Mouse (Mus musculus) liver, postnatal 0 days (tissue): ENCODE data around the gene Gabrb3. TPM values are rescaled to one million over a fixed set of nuclear protein-coding genes. Genes with fewer than 3 reads are reported as not detected.

ENCODE experiments used
- ATAC-seq: fragments of 200-750 bp; cut with Nextera tagmentation; 2 replicates; pipeline ENCODE4 v1.8.0; 2017; ENCODE audit warnings: mild to moderate bottlenecking, moderate library complexity
- DNase-seq: peaks from one replicate; pipeline ENCODE4 v3.0.0-alpha.2; 2016
- H3K27ac ChIP-seq: fragments of 300-500 bp; sonication (generic); 2 replicates; pipeline ENCODE4 v1.5.1; 2014; ENCODE audit warnings: antibody characterized with exemption, moderate library complexity, mild to moderate bottlenecking, low read depth
- H3K27me3 ChIP-seq: fragments of 300-500 bp; sonication (generic); 2 replicates; pipeline ENCODE4 v1.6.1; 2014; ENCODE audit warnings: low read length, control low read depth, mixed read lengths; ENCODE audit not compliant: insufficient read depth
- H3K36me3 ChIP-seq: fragments of 300-500 bp; sonication (generic); replicated peaks from 2 replicates; pipeline ENCODE4 v1.6.1; 2014; ENCODE audit warnings: mild to moderate bottlenecking, control low read depth, low read length, moderate library complexity, mixed read lengths; ENCODE audit not compliant: insufficient read depth
- H3K4me1 ChIP-seq: fragments of 300-500 bp; sonication (generic); 2 replicates; pipeline ENCODE4 v1.6.1; 2014; ENCODE audit warnings: antibody characterized with exemption, mild to moderate bottlenecking, control low read depth; ENCODE audit not compliant: insufficient read depth
- H3K4me2 ChIP-seq: fragments of 300-500 bp; sonication (generic); 2 replicates; pipeline ENCODE4 v1.6.1; 2014; ENCODE audit warnings: low read depth, mild to moderate bottlenecking, low read length, moderate library complexity, mixed read lengths
- H3K4me3 ChIP-seq: fragments of 300-500 bp; sonication (generic); 2 replicates; pipeline ENCODE4 v1.5.1; 2014; ENCODE audit warnings: low read depth, low read length
- H3K9ac ChIP-seq: fragments of 300-500 bp; sonication (generic); replicated peaks from 2 replicates; pipeline ENCODE4 v1.6.1; 2014; ENCODE audit warnings: mild to moderate bottlenecking, moderate library complexity
- H3K9me3 ChIP-seq: fragments of 300-500 bp; sonication (generic); 2 replicates; pipeline ENCODE4 v1.6.1; 2016; ENCODE audit warnings: mild to moderate bottlenecking, control low read depth, low read length, mixed read lengths
- CTCF ChIP-seq: sonication (generic); IDR thresholded peaks from 2 replicates; pipeline ENCODE4 v1.5.1; 2016; ENCODE audit warnings: antibody characterized with exemption, low read depth
- EP300 ChIP-seq: IDR thresholded peaks from 2 replicates; pipeline ENCODE4 v1.6.1; 2016; ENCODE audit warnings: antibody characterized with exemption, low read depth, mild to moderate bottlenecking
- WGBS: fragments of 180-500 bp; shearing (Covaris S2); extraction: QIAGEN DNeasy Blood & Tissue Kit; methylation state at CpG from one replicate; pipeline ENCODE4 v1.1.7; 2014; ENCODE audit not compliant: insufficient replicate concordance; 5-methylcytosine and 5-hydroxymethylcytosine counted together
- polyA plus RNA-seq: library from polyadenylated mRNA; unstranded; fragments of >200 nt; fragmentation: Nextera tagmentation; extraction: Ambion mirVana; gene quantifications from 2 replicates; pipeline ENCODE4 v1.2.1, GENCODE M21; 2015

The Gabrb3 gene
- polyA plus RNA-seq, 1 experiment from 2014 or later: not detected

DNA sequence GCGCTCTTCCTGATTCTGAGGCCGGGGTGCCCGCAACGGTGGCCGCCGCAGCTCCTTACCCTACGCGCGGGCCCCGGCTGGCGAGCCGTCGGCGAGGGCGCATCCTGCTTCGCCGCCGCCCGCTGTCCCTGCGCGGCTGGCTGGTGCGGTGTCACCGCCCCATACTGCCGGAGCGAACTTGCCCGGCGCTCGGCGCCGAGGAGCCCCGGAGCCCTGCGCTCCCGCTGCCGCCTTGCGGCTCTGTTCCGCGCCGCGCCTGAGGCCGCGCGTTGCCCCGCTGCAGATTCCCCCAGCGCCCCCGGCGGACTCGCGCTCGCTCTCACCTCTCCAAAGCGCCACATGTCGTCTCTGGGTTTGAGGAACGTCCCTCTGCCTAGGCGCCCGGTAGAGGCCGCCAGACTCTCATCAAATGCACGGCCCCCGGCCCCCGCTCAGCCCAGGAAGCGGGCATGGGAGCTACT lies 90.2 kb downstream of the Gabrb3 start, which contains the start of gene Gabra5:
Gene Gabra5, minus strand, starts transcription at position 379 of the 461 bp plus-strand sequence.
- TF ChIP-seq CTCF (no peak), EP300 (no peak)
- Histone ChIP-seq H3K4me2 (no peak within 1 kb of the TSS), H3K9me3 (no peaks in the 10 kb centered on the region), H3K4me3 (no peak within 1 kb of the TSS), H3K4me1 (no peaks in the 10 kb centered on the region), H3K27ac (no peak within 1 kb of the TSS), H3K9ac (no peak within 1 kb of the TSS), H3K36me3 (no peaks in the 10 kb centered on the region), H3K27me3 (peaks cover 22% of the 10 kb centered on the region)
- ATAC-seq: no peak
- no peak for DNase-seq
- under 1% methylated on average over 43 of the region's 59 CpGs for WGBS

DNA sequence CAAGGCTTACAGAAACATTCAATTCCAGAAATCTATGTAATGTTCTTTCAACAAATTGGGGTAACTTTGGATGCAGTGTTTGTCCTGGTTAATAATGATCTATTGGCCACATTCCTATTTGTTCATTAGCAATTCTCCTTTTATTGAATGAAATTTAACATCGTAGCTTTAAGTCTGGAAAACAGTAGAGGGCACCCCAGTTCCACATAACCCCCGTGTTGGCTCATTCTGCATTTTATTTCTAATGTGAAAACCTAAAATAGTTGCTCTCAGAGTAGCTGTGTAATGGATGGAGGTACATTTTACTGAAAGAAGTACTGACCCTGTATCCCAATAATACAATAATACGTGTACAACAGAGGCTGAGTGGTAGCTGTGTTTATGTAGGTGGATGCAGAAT lies 93.5 kb downstream of the Gabrb3 start:
- Histone ChIP-seq H3K4me2 (no peak overlapping the region), H3K9me3 (no peaks in the 10 kb centered on the region), H3K27ac (no peak overlapping the region), H3K4me1 (no peaks in the 10 kb centered on the region), H3K36me3 (no peaks in the 10 kb centered on the region), H3K27me3 (peaks cover 22% of the 10 kb centered on the region), H3K9ac (no peak overlapping the region), H3K4me3 (no peak overlapping the region)
- DNase-seq (no peak), ATAC-seq (no peak)
- no peak for TF ChIP-seq EP300
- TF ChIP-seq CTCF: no peak
- WGBS: 31% methylated on average over 3 of the region's 3 CpGs

DNA sequence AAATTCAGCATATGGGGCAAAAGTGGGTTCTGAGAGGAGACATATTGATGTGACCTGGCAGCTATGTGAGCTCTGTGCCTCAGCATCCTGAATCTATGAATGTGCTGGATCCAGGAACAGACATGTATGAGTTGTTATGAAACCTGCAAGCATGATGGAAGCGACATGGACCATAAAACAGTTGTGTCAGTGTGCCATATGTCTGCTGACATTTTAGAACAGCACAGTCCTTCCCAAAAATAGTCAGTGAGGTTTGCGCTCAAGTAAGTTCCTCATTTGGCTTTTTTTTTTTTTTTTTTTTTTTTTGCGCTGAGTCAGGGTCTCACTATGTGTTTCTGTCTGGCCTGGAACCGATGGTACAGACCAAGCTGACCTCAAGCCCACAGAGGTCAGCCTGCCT lies 110.0 kb downstream of the Gabrb3 start:
- WGBS: 38% methylated on average over 4 of the region's 4 CpGs
- Histone ChIP-seq H3K4me3 (no peak overlapping the region), H3K4me1 (no peaks in the 10 kb centered on the region), H3K27ac (no peak overlapping the region), H3K36me3 (no peaks in the 10 kb centered on the region), H3K27me3 (no peaks in the 10 kb centered on the region), H3K9ac (no peak overlapping the region), H3K9me3 (no peaks in the 10 kb centered on the region), H3K4me2 (no peak overlapping the region)
- no peak for TF ChIP-seq CTCF
- no peak for TF ChIP-seq EP300
- no peak for ATAC-seq
- no peak for DNase-seq

DNA sequence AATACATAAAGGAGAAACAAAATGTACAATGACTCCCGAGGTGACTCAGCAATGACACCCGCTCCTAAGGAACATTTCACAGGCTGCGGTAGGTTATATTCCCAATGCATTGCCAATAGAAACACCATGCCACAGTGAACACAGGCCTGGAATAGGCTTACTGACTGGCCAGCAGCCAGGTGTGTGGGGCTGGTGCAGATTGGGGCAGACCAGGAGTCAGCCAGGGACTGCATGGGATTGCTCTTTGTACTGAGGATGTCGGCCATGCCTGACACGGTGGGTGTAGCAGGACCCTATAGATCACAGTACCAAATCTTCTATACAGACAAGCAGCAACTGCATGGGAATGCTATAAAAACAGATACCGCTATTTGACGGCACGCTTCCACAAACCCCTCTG lies 110.5 kb downstream of the Gabrb3 start:
- Histone ChIP-seq H3K36me3 (no peaks in the 10 kb centered on the region), H3K27ac (no peak overlapping the region), H3K27me3 (no peaks in the 10 kb centered on the region), H3K9ac (no peak overlapping the region), H3K4me3 (no peak overlapping the region), H3K9me3 (no peaks in the 10 kb centered on the region), H3K4me2 (no peak overlapping the region), H3K4me1 (no peaks in the 10 kb centered on the region)
- no peak for ATAC-seq
- WGBS: 77% methylated on average over 8 of the region's 8 CpGs
- TF ChIP-seq CTCF: no peak
- TF ChIP-seq EP300: no peak
- DNase-seq: no peak

DNA sequence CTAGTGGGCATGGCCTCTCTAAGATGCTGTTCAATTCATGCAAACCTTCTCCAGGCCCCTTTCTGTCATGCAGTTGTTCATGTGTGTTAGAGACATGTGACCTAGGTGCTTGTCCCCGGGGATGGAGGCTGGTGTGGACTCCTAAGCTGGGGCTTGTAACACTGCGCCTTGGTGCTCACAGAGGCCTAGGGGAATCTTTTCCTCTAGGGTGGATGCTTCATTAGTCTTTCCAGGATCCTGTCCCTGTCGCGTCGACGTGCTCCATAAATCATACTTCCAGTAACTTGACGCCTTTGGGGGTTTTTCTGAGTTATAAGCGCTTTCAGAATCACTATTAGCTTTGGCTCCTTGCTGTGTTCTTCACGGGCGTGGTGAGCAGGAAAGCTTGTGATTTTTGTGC lies 113.2 kb downstream of the Gabrb3 start:
- H3K27me3 ChIP-seq: no peaks in the 10 kb centered on the region
- no peak overlapping the region for H3K4me2 ChIP-seq
- H3K27ac ChIP-seq: no peak overlapping the region
- H3K4me3 ChIP-seq: no peak overlapping the region
- ATAC-seq (no peak), DNase-seq (no peak)
- H3K9ac ChIP-seq: no peak overlapping the region
- TF ChIP-seq EP300 (no peak), CTCF (no peak)
- H3K36me3 ChIP-seq: no peaks in the 10 kb centered on the region
- H3K4me1 ChIP-seq: no peaks in the 10 kb centered on the region
- H3K9me3 ChIP-seq: no peaks in the 10 kb centered on the region
- 75% methylated on average over 10 of the region's 10 CpGs for WGBS

DNA sequence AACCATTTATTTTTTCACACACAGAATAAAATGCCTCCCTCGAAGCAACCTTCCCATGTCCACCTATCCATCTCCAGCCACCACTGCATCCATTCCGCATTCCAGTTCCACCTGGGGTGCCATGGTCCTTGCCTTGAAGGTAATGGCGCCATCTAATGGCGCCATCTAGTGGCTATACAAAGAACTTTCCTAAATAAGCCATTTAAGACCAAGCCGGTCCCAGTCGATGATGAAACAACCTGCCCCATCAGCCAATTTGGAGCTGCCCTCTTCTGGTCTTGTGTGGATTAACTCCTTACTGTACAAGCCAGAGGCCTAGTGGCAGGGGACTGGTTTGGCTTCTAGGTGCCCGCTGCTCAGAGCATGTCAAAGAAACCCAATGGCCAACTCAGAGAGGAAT lies 119.1 kb downstream of the Gabrb3 start:
- H3K36me3 ChIP-seq: no peaks in the 10 kb centered on the region
- no peak overlapping the region for H3K4me2 ChIP-seq
- ATAC-seq (no peak), DNase-seq (no peak)
- H3K9ac ChIP-seq: no peak overlapping the region
- no peaks in the 10 kb centered on the region for H3K9me3 ChIP-seq
- no peak overlapping the region for H3K27ac ChIP-seq
- no peak overlapping the region for H3K4me3 ChIP-seq
- no peak for TF ChIP-seq EP300
- TF ChIP-seq CTCF: peak; percentile 58
- 22% methylated on average over 7 of the region's 7 CpGs for WGBS
- no peaks in the 10 kb centered on the region for H3K27me3 ChIP-seq
- no peaks in the 10 kb centered on the region for H3K4me1 ChIP-seq

DNA sequence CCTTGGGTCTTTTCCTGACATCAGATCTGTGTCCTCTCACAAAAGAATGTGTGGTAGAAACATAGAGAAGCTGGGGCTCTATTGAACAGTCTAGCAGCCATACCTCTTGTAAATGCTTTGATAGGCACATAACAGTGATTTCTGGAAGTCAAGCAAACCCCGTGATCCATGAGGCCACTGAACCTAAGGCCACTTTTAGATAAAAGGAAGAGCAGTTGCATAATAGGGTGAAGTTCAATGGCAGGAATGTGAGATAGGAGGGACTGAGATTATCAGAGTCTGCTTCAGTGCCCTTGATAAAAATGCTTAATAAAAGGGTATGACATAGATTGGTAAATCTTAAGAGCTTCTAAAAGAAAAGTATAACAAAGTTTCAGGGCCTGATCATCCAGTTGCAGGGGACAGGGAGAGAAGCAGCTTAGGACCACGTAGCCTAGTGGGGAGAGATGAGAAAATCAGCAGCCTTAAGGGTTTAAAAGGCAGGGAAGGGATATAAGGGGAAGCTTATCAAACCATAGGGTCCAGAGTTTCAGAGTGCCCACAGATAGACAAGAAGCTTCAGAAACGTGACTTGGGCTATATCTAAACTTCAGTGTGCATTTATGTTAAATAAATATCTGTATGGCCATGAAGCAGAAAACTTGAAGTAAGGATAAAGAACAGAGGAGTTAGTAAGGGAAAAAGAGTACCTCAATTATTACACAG lies 141.4 kb downstream of the Gabrb3 start:
- no peak overlapping the region for H3K27ac ChIP-seq
- 49% methylated on average over 3 of the region's 3 CpGs for whole genome bisulfite sequencing
- DNase-seq (no peak), ATAC-seq (no peak)
- H3K9me3 ChIP-seq: no peaks in the 10 kb centered on the region
- no peaks in the 10 kb centered on the region for H3K4me1 ChIP-seq
- H3K4me2 ChIP-seq: no peak overlapping the region
- no peak overlapping the region for H3K9ac ChIP-seq
- no peaks in the 10 kb centered on the region for H3K27me3 ChIP-seq
- no peak overlapping the region for H3K4me3 ChIP-seq
- TF ChIP-seq EP300: no peak
- H3K36me3 ChIP-seq: no peaks in the 10 kb centered on the region
